Mouse (Mus musculus): Measurements from ENCODE around the gene Wnt6. TPM values are rescaled to one million over a fixed set of nuclear protein-coding genes. Genes with fewer than 3 reads are reported as not detected.
"Not testable (repeated sequence)": the region's sequence is repeated elsewhere in the genome, so short reads cannot be mapped to it uniquely, and the experiment has no call there.

Wnt6 gene
- polyA plus RNA-seq, 1 experiment from 2014 or later, result 1.3 TPM

DNA sequence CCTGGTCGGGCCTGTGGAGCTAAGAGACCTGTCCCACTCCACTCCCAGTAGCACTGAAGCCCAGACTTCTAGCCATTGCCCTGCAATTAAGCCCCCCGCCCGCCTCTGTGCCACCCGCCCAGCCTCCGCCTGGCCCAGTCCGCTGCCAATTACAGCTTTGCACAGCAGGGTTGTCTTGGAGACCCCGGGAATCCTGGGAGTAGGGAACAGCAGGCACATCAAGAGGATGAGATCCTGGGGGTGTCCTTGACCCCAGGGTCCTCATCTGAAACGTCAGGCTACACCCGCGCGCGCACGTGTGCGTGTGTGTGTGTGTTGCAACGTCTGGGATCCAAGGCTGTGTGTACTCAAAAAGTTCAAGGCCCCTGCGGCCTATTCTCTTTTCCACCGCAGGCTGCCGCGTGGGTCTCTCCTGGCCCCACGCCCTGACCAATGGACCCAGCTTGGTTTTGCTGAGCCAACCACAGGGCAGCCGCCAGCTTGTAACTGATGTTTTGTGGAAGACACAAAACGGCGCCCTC is 35.9 kb downstream of the Wnt6 start:
- H3K4me2 ChIP-seq, result peak overlapping the region; percentile 59
- no peak overlapping the region for H3K27ac ChIP-seq (ENCODE audit: poor library complexity, severe bottlenecking)
- H3K4me1 ChIP-seq (replicated peaks), result peaks cover 32% of the 10 kb centered on the region
- ATAC-seq (ENCODE audit: insufficient number of reproducible peaks, low FRiP score), result no peak
- no peak overlapping the region for H3K9ac ChIP-seq
- H3K36me3 ChIP-seq, result no peaks in the 10 kb centered on the region
- H3K27me3 ChIP-seq (replicated peaks), result peaks cover 92% of the 10 kb centered on the region
- H3K9me3 ChIP-seq (replicated peaks), result no peaks in the 10 kb centered on the region
- WGBS, result 9% methylated on average over 23 of the region's 23 CpGs
- no peak overlapping the region for H3K4me3 ChIP-seq

DNA sequence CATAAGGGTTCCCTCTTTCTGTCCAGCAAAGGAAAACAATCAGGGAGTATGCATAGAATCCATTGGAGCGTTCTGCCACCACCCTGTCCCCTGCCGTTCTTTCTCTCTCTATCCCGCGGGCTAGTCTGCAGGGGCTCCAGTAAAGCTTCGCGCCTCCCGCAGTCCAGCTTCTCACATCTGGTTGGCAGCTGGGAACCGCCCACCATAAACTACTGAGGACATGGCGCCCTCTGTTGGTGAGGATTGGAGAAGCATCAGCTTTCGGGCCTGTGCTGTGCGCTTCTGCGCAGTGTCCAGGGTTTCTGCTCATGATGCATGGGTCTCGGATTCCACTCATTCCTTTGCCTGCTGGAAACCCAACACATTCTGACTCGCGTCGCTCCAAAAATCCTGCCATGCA is 36.4 kb downstream of the Wnt6 start:
- WGBS, result under 1% methylated on average over 16 of the region's 16 CpGs
- peak overlapping the region; percentile 8; the same call in 1 of the 2 replicates for H3K4me3 ChIP-seq
- no peak overlapping the region for H3K27ac ChIP-seq (ENCODE audit: poor library complexity, severe bottlenecking)

DNA sequence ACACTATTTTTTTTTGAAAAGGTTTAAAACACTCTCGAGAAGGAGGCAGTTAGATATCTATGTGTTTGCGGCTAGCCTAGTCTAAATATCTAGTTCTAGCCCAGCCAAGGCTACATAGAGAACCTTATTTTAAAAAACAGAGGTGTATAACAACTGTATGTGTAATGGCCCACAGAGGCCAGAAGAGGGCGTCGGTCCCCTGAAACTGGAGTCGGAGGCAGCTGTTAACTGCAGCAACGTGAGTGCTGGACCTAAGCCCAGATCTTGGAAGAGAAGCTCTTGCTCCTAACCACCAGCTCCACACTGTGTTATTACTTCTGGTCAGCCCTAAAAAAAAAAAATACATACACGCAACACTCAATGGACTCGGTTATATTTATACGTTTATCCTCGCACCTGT is 37.3 kb downstream of the Wnt6 start:
- Histone ChIP-seq H3K4me1 (replicated peaks) (peaks cover 21% of the 10 kb centered on the region), H3K9me3 (replicated peaks) (no peaks in the 10 kb centered on the region), H3K27me3 (replicated peaks) (peaks cover 84% of the 10 kb centered on the region), H3K9ac (no peak overlapping the region), H3K4me2 (no peak overlapping the region), H3K4me3 (no peak overlapping the region), H3K36me3 (no peaks in the 10 kb centered on the region), H3K27ac (ENCODE audit: poor library complexity, severe bottlenecking) (no peak overlapping the region)
- 61% methylated on average over 10 of the region's 10 CpGs for WGBS
- ATAC-seq (ENCODE audit: insufficient number of reproducible peaks, low FRiP score), result no peak

More for the DNA sequence above, 36.4 kb downstream of the Wnt6 start:
- Histone ChIP-seq H3K9ac (no peak overlapping the region), H3K36me3 (no peaks in the 10 kb centered on the region), H3K9me3 (replicated peaks) (no peaks in the 10 kb centered on the region), H3K4me2 (peak overlapping the region; percentile 59), H3K27me3 (replicated peaks) (peaks cover 88% of the 10 kb centered on the region), H3K4me1 (replicated peaks) (peaks cover 27% of the 10 kb centered on the region)
- peak; percentile 63 for ATAC-seq (ENCODE audit: insufficient number of reproducible peaks, low FRiP score)

DNA sequence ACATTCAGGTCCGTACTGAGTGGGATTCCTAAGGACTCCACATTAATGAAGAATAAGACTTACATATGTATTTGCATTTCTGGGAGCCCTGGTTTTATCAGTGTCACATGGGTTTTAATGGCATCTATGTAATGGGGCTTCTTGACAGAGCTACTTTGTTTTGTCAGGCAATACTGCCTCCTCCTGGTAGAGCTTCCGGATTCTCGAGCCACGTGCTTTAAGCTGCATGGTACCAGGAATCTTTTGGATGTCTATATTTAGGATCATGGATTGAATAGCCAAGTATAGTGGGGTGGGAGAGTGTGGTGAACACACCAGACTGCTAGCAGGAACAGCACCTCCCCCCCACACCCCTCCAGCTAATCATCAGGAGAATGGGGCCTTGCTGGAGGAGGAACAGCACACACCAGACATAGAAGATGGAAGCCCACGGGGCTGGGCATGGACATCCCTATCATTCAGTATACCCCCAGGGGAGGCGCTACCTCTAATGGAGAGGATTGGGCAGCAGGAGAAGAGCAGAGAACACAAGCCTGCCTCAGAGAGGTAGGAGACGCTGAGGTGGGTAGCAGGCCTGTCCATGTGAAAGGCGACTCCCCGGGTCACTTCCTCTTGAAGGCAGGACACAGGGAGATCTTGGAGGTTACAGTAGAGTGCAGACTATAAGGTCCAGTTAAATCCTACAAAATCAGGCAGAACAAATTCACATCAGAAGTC is 43.4 kb downstream of the Wnt6 start:
- Histone ChIP-seq H3K27ac (ENCODE audit: poor library complexity, severe bottlenecking) (no peak overlapping the region), H3K36me3 (no peaks in the 10 kb centered on the region), H3K4me3 (no peak overlapping the region), H3K9me3 (replicated peaks) (no peaks in the 10 kb centered on the region), H3K4me2 (no peak overlapping the region), H3K9ac (no peak overlapping the region), H3K4me1 (replicated peaks) (peaks cover 8% of the 10 kb centered on the region; the same call in 1 of the 2 replicates), H3K27me3 (replicated peaks) (peaks cover 27% of the 10 kb centered on the region)
- no peak for ATAC-seq (ENCODE audit: insufficient number of reproducible peaks, low FRiP score)
- 65% methylated on average over 9 of the region's 9 CpGs for WGBS

DNA sequence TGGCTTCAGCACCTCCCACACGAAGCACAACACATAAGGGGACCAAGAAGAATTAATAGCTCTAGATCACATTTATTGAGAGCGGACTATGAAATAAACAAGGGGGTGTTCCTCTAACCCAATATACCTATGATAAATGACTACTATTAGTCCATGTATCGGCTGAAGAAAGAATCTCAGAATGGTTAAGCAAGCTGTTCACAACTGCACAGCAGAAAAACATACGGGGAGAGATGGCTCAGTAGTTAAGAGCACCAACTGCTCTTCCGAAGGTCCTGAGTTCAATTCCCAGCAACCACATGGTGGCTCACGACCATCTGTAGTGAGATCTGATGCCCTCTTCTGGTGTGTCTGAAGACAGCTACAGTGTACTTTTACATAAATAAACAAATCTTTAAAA is 44.3 kb downstream of the Wnt6 start:
- not testable (repeated sequence) for H3K4me2 ChIP-seq; H3K27ac ChIP-seq (ENCODE audit: poor library complexity, severe bottlenecking); H3K4me3 ChIP-seq; H3K4me1 ChIP-seq (replicated peaks); ATAC-seq (ENCODE audit: insufficient number of reproducible peaks, low FRiP score); H3K9ac ChIP-seq; H3K36me3 ChIP-seq; H3K9me3 ChIP-seq (replicated peaks)
- whole genome bisulfite sequencing, result 87% methylated on average over 6 of the region's 6 CpGs
- peaks cover 19% of the 10 kb centered on the region for H3K27me3 ChIP-seq (replicated peaks)

DNA sequence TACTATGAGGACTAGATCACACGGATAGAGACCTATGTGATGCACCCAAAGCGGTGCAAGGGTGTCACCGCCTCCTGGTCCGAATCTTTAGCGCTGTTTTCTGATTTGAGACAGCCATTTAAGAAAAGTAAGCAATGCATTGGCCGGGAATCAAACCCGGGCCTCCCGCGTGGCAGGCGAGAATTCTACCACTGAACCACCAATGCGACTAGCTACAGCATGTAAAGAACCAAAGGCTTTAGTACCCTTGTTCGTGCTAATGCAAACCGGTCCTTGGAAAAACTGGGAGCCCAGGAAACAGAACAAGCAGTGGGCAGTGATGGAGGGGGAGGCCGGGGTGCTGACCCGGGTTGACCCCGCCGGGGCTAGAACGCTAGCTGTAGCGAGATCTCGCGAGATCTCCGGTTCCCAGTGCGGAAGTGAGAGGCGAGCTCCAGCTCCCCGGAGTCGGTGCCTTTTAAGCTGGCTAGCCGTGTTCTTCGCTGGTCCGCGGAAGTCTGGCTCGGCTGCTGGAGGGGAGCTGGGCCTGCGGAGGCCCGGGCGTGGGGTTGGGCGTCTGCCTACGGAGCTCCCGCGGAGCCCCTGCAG is 45.0 kb downstream of the Wnt6 start:
- Histone ChIP-seq H3K9me3 (replicated peaks) (no peaks in the 10 kb centered on the region), H3K4me3 (peak overlapping the region; percentile 79), H3K4me1 (replicated peaks) (peaks cover 8% of the 10 kb centered on the region; the same call in 1 of the 2 replicates), H3K27me3 (replicated peaks) (peaks cover 12% of the 10 kb centered on the region), H3K9ac (peak overlapping the region; percentile 84), H3K4me2 (peak overlapping the region; percentile 73), H3K27ac (ENCODE audit: poor library complexity, severe bottlenecking) (peak overlapping the region; percentile 85), H3K36me3 (no peaks in the 10 kb centered on the region)
- WGBS, result 7% methylated on average over 38 of the region's 38 CpGs
- peak; percentile 83 for ATAC-seq (ENCODE audit: insufficient number of reproducible peaks, low FRiP score)

DNA sequence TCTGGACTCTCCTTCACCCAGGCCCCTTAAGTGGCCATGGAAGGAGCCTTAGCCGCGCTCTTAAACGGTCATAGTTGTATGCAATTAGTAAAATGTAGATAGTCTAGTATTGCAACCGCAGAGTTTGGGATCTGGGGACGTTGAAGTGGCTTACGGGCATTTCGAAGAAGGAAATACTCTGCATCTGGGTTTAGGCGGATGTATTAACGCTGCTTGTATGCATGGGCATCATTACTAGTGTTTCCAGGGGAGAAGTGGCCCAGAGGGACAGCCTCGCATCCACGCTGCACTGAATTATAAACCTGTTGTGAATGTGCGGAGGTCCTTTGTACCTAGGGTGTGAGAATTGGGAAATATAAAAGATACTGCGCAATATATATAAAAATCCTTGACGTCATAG is 45.5 kb downstream of the Wnt6 start:
- 17% methylated on average over 14 of the region's 14 CpGs for WGBS
- peak overlapping the region; percentile 73 for H3K4me2 ChIP-seq
- 0 out of 2 replicates have a peak, but pooled peaks have one; percentile 8 for ATAC-seq (ENCODE audit: insufficient number of reproducible peaks, low FRiP score)
- peaks cover 7% of the 10 kb centered on the region for H3K27me3 ChIP-seq (replicated peaks)
- peak overlapping the region; percentile 84 for H3K9ac ChIP-seq
- no peaks in the 10 kb centered on the region for H3K9me3 ChIP-seq (replicated peaks)
- peak overlapping the region; percentile 79 for H3K4me3 ChIP-seq
- H3K27ac ChIP-seq (ENCODE audit: poor library complexity, severe bottlenecking), result peak overlapping the region; percentile 85
- no peaks in the 10 kb centered on the region for H3K36me3 ChIP-seq
- peaks cover 8% of the 10 kb centered on the region; the same call in 1 of the 2 replicates for H3K4me1 ChIP-seq (replicated peaks)

DNA sequence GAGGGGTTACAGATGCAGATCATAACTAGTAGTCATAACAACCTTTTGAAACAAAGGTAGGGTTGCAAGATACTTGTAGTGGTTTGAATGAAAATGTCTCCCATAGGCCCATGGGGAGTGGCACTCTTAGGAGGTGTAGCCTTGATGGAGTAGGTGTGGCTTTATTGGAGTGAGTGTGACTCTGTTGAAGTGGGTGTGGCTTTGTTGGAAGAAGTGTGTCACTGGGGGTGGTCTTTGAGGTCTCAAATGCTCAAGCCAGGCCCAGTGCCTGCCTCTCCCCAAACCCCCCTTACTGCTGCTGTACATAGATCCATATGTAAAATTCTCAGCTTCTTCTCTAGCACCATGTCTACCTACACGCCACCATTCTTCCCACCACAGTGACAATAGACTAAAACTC is 46.8 kb downstream of the Wnt6 start:
- no peaks in the 10 kb centered on the region for H3K36me3 ChIP-seq
- peaks cover 1% of the 10 kb centered on the region for H3K27me3 ChIP-seq (replicated peaks)
- ATAC-seq (ENCODE audit: insufficient number of reproducible peaks, low FRiP score), result no peak
- H3K9me3 ChIP-seq (replicated peaks), result no peaks in the 10 kb centered on the region
- H3K9ac ChIP-seq, result no peak overlapping the region
- no peak overlapping the region for H3K27ac ChIP-seq (ENCODE audit: poor library complexity, severe bottlenecking)
- no peak overlapping the region for H3K4me3 ChIP-seq
- H3K4me2 ChIP-seq, result no peak overlapping the region
- 94% methylated on average over 1 of the region's 1 CpGs for WGBS
- peaks cover 8% of the 10 kb centered on the region; the same call in 1 of the 2 replicates for H3K4me1 ChIP-seq (replicated peaks)

DNA sequence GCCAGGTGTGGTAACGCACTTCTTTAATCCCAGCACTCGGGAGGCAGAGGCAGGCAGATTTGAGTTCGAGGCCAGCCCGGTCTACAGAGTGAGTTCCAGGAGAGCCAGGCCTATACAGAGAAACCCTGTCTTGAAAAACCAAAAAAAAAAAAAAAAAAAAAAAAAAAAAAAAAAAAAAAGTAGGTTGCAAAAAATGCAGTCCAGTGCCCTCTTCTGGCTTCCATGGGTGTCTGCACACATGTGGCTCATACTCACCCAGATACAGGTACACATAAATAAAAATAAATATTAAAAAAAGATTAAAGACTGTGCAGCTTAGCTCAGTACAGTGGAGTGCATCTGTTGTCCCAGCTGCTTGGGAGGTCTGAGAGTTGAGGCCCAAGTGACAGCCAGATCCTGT is 51.9 kb downstream of the Wnt6 start:
- H3K9ac ChIP-seq; H3K27me3 ChIP-seq (replicated peaks); H3K27ac ChIP-seq (ENCODE audit: poor library complexity, severe bottlenecking); H3K4me3 ChIP-seq; H3K9me3 ChIP-seq (replicated peaks); H3K4me2 ChIP-seq; ATAC-seq (ENCODE audit: insufficient number of reproducible peaks, low FRiP score); H3K36me3 ChIP-seq; H3K4me1 ChIP-seq (replicated peaks): not testable (repeated sequence)
- 83% methylated on average over 4 of the region's 4 CpGs for WGBS

DNA sequence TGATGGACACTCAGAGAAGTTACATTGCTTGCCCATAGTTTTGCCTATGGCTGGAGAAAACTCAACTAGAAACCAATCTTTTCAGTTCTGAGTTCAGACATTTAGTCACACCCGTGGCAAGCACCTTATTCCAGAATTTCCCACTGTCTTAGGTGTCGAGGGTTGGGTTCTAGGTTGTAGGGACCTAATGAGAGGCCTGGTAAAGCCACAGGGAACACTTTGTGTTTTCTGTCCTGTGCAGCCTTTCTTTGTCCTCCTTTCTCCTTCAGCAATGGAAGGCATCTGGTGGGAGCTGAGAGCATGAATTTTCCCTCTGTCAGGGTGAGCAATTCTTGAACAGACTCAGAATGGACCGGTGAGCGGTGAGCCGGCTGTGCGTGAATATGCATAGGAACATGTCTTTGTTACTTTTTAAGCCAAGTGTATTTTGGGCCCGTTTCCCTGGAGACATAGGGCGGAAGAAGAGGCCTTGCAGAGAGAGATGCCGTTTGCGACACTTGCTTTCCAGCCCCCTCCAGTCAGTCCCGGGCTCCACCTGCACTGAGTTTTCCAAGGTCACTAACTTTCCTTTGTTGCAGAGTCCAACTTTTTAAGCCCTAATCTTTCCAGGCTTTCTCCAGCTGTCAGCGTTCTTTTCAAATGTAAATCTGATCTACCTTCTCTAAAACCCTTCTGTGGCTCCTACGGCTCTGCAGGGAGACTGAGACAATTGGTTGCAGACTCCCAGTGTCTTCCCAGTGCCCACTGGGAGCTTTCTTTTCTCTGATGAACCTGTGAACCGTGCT is 53.0 kb downstream of the Wnt6 start:
- H3K9ac ChIP-seq, result no peak overlapping the region
- no peaks in the 10 kb centered on the region for H3K36me3 ChIP-seq
- ATAC-seq (ENCODE audit: insufficient number of reproducible peaks, low FRiP score), result no peak
- H3K9me3 ChIP-seq (replicated peaks), result no peaks in the 10 kb centered on the region
- H3K4me1 ChIP-seq (replicated peaks), result no peaks in the 10 kb centered on the region
- no peaks in the 10 kb centered on the region for H3K27me3 ChIP-seq (replicated peaks)
- no peak overlapping the region for H3K27ac ChIP-seq (ENCODE audit: poor library complexity, severe bottlenecking)
- 31% methylated on average over 14 of the region's 14 CpGs for WGBS
- no peak overlapping the region for H3K4me3 ChIP-seq
- no peak overlapping the region; the same call in 1 of the 2 replicates for H3K4me2 ChIP-seq

DNA sequence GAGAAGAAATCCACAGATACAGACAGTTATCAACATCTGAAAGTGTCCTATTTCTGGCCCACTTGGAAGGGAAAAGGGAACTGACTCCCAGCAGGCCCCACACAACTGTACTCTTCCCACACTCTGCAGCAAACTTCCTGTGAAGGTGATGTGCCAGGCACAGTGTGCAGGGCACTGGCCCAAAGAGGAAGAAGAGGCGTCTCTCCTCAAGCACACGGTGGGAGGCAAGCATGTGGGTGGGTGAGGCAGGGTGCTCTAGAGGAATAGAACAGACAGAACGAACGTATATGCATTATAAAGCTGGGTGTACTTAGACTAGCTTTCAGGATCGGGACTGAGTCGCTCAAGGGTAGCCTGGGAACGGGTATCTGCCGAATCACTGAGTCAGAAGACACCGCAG is 58.4 kb downstream of the Wnt6 start:
- Histone ChIP-seq H3K9me3 (replicated peaks) (no peaks in the 10 kb centered on the region), H3K4me2 (no peak overlapping the region), H3K27ac (ENCODE audit: poor library complexity, severe bottlenecking) (no peak overlapping the region), H3K4me3 (no peak overlapping the region), H3K27me3 (replicated peaks) (peaks cover 20% of the 10 kb centered on the region), H3K9ac (no peak overlapping the region), H3K4me1 (replicated peaks) (no peaks in the 10 kb centered on the region), H3K36me3 (no peaks in the 10 kb centered on the region)
- no peak for ATAC-seq (ENCODE audit: insufficient number of reproducible peaks, low FRiP score)
- 68% methylated on average over 9 of the region's 9 CpGs for WGBS
